Mouse (Mus musculus) spleen, adult 2 months (tissue): Measurements from ENCODE around the gene Patl1.

Experiments used
- CTCF ChIP-seq: fragments of 200-500 bp; IDR thresholded peaks from 2 replicates; pipeline ENCODE4 v1.5.1; 2011; ENCODE audit warnings: mild to moderate bottlenecking, inconsistent platforms; ENCODE audit not compliant: insufficient read depth, insufficient read length, insufficient replicate concordance; ENCODE audit errors: extremely low read depth
- POLR2A ChIP-seq: fragments of 200-500 bp; IDR thresholded peaks from 2 replicates; pipeline ENCODE4 v1.6.1; 2011; ENCODE audit warnings: low read depth, low read length, inconsistent platforms

DNA sequence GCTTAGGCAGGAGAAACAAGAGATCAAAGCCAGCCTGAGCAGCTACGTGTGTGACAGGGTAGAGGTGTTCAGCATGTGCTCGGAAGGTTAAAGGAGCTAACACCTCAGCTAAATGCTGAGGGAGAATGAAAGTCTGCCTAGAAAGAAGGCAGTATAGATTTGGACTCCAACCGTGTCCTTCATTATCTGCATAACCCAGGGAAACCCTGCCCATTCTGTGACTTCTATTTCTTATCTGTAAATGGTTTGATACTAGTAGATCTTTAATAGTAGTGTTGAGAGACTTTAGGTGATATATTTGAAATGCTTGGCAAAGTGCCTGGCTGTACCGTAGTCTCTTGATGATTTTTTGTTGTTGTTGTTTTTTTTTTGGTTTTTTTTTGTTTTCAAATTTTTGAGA lies 63.5 kb downstream of the Patl1 start:
- TF ChIP-seq CTCF = no peak
- TF ChIP-seq POLR2A = no peak
